Mouse (Mus musculus) cortical plate, adult 2 months (tissue): ENCODE results near the gene Eps8l2. TPM values are rescaled to one million over a fixed set of nuclear protein-coding genes. Genes with fewer than 3 reads are reported as not detected.

Source experiments
- H3K27ac ChIP-seq: fragments of 200-500 bp; 2 replicates; pipeline ENCODE4 v1.5.1; 2012; ENCODE audit warnings: low read length, control low read depth, inconsistent platforms; ENCODE audit not compliant: insufficient read depth
- H3K4me1 ChIP-seq: fragments of 200-500 bp; 2 replicates; pipeline ENCODE4 v1.6.1; 2011; ENCODE audit warnings: low read length; ENCODE audit not compliant: control insufficient read depth, insufficient read depth
- H3K4me3 ChIP-seq: fragments of 200-500 bp; 2 replicates; pipeline ENCODE4 v1.5.1; 2011; ENCODE audit warnings: mild to moderate bottlenecking, low read length, control low read depth; ENCODE audit not compliant: insufficient read depth
- CTCF ChIP-seq: fragments of 200-500 bp; IDR thresholded peaks from 2 replicates; pipeline ENCODE4 v1.5.1; 2011; ENCODE audit warnings: mild to moderate bottlenecking, control low read depth, low read length; ENCODE audit not compliant: insufficient read depth; ENCODE audit errors: extremely low read depth
- POLR2A ChIP-seq: fragments of 200-500 bp; IDR thresholded peaks from 2 replicates; pipeline ENCODE4 v1.6.1; 2011; ENCODE audit warnings: mild to moderate bottlenecking, low read length, control low read depth; ENCODE audit not compliant: insufficient read depth; ENCODE audit errors: extremely low read depth
- polyA plus RNA-seq: library from polyadenylated mRNA; depleted of rRNA; stranded (reverse); fragments of >200 nt; gene quantifications from 2 replicates; pipeline ENCODE4 v1.2.3, GENCODE M21; 2012

The Eps8l2 gene
- polyA plus RNA-seq, 1 experiment, result 6.7 TPM

DNA sequence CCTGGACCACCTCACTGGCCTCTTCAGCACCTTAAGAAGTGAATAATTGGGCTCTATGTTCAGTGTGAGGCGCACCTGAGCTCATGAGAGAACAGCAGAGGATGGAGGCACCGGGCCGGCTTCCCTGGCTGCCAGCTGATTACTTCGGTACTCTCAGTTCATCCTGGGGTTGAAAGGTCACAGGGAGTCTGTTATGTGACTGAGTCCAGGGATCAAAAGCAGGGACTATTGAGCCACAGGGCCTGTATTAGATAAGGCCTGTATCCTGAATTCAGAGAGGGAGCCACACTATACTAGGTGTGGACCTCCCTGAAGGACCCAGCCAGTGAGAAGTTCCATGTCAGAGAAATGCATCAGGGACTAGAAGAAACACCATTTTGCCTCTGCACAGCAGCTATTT is 34.1 kb upstream of the Eps8l2 start:
- TF ChIP-seq POLR2A (no peak), CTCF (no peak)
- H3K27ac ChIP-seq, result no peak overlapping the region
- H3K4me1 ChIP-seq, result no peaks in the 10 kb centered on the region
- H3K4me3 ChIP-seq, result no peak overlapping the region

DNA sequence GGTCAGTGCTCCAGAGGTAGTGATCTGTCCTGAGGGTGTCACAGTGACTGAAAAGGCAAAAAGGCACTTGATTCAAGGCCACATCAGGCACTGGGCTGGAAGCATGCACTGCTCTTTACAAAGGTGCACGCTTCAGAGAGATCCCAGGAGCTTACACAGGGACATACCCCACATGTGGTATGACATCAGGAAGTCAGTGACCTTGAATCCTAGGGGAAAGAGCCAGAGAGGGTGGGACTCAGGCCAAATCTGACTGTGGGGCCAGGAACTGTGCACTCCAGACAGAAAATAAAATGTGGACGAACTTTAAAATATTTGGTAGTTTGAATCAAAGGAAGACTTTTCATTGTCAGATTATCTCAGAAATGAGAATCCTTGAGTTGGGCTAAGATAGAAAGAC is 24.3 kb upstream of the Eps8l2 start:
- H3K4me1 ChIP-seq, result peaks cover 5% of the 10 kb centered on the region
- no peak overlapping the region for H3K27ac ChIP-seq
- H3K4me3 ChIP-seq, result no peak overlapping the region
- TF ChIP-seq POLR2A (no peak), CTCF (no peak)

DNA sequence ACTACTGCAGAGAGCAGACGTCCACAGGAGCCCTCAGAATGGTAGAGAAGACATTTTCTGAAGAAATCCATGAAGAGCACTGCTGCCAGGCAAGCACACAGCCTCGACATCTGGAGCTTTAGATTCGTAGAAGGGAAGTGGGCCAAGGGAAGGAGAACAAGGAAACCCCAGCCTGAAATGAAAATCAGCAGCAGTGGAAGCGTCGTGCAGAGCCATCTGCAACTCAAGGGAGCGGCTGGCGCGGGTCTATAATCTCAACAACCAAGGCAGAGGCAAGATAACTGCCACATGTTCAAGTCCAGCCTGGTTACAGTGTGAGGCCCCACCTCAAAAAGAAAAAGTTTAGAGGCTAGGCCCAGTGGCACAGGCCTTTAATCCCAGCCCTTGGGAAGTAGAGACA is 23.6 kb upstream of the Eps8l2 start:
- no peak for TF ChIP-seq CTCF
- TF ChIP-seq POLR2A, result no peak
- no peak overlapping the region for H3K27ac ChIP-seq
- no peak overlapping the region for H3K4me3 ChIP-seq
- peaks cover 5% of the 10 kb centered on the region for H3K4me1 ChIP-seq

DNA sequence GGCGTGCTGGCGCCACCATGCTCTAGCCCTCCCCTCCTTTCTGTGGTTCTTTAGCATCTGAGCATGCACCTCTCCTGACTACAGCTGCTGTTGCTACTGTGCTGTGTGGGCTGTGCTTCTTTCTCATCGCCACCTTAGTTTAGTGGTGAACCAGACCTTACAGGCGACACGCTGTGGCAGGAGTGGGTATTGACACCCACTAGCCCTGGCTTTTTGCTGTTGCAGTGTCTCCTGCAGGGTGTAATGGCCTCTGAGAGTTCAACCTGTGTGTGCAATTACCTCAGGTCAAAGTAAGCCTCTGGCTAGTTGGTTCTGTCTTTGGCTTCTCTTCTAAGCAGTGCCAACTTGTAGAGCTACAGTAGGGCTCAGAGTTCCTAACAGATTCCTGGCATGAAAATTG is 22.7 kb upstream of the Eps8l2 start:
- Histone ChIP-seq H3K27ac (no peak overlapping the region), H3K4me3 (no peak overlapping the region), H3K4me1 (peaks cover 2% of the 10 kb centered on the region)
- TF ChIP-seq CTCF, result peak; percentile 53
- TF ChIP-seq POLR2A, result no peak

- Histone ChIP-seq H3K4me1 (no peaks in the 10 kb centered on the region), H3K4me3 (no peak overlapping the region), H3K27ac (no peak overlapping the region)
- TF ChIP-seq CTCF, result no peak
- TF ChIP-seq POLR2A, result no peak
Observed at GRCm38 (mm10) chr7:141317619-141318132, 21.0 kb upstream of the Eps8l2 start.

DNA sequence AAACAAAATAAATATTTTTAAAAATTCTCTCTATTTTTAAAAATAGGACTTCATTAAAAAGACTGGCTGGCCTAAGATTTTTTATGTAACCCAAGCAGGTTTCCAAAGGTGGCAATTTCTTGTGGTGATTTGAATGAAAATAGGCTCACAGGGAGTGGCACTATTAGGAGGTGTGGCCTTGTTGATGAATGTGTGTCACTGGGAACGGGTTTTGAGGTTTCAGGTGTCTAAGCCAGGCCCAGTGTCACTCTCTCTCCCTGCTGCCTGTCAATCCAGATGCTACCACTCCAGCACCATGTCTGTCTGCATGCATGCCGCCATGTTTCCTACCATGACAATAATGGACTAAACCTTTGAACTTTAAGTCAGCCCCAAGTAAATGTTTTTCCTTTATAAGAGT is 19.2 kb upstream of the Eps8l2 start:
- TF ChIP-seq POLR2A, result no peak
- no peak for TF ChIP-seq CTCF
- Histone ChIP-seq H3K4me1 (peaks cover 2% of the 10 kb centered on the region; the same call in 1 of the 2 replicates), H3K27ac (no peak overlapping the region), H3K4me3 (no peak overlapping the region)

DNA sequence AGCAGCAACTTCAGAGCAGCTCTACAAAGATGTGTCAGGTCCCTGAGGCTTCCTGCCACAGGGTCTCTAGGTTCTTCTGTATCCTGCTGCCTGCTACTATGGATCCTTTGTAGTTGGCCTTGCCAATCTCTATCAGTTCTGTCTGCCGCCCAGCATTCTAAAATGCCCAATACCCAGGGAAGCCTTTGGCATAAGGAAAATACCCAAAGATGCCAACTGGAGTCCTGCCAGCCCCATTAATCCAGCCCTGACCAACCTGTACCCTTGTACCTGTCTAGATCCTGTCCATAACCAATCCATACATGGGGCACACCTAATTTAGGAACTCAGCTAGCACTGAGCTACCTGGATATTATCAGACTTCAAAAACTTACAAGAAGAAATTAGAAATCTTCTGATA is 14.0 kb upstream of the Eps8l2 start:
- H3K27ac ChIP-seq, result no peak overlapping the region
- no peak overlapping the region for H3K4me3 ChIP-seq
- TF ChIP-seq CTCF, result no peak
- no peak for TF ChIP-seq POLR2A
- peaks cover 13% of the 10 kb centered on the region for H3K4me1 ChIP-seq

- TF ChIP-seq CTCF (no peak), POLR2A (no peak)
- Histone ChIP-seq H3K4me3 (peak overlapping the region; percentile 71), H3K4me1 (peaks cover 13% of the 10 kb centered on the region), H3K27ac (peak overlapping the region; percentile 80)
Observed at GRCm38 (mm10) chr7:141326546-141327446, 11.9 kb upstream of the Eps8l2 start.

DNA sequence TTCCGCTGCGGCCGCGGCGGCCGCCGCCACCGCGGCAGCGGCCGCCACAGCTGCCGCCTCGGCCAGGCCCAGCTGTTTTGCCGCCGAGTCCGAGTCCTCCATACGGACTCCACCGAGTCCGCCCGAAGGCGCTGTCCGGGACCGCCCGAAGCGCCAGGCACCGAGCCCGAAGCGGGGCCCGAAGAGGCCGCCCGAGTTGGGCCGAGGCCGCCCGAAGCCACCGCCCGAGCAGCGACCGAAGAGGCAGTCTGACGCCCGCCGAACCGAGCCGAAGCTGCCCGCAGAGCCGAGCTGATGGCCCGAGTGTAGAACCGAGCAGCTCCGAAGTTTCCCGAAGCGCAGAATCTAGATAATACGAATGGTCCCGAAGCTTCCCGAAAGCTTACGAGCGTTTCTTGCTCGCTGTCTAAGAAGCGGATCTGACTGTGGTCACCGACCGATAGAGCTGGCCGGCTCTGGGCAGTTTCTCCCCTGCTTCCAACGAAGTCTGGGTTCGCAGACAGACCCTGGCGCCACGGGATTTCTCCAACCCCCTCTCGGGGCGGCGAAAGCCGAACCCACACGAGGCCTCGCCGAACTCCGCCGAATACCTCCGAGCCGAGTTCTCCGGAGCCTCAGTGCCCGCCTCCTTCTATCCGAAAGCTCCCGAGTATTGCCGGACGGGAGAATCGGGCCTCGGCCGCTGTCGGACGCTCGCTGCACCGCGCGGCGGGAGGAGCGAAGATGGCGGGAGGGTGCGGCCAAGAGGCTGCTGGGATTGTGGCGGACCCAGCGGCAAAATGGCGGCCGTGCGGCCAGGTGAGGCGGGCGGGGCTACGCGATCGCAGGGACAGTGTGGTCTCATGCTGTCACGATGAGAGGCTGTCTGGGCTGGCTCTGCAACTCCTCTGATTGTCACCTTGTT is 11.0 kb upstream of the Eps8l2 start, which contains the start of the genes Deaf1 and Tmem80:
Gene Deaf1 (minus strand): TSS at position 222 of the 904 bp plus-strand sequence.
Gene Tmem80 (plus strand): TSS at position 271 of the 904 bp plus-strand sequence.
- Histone ChIP-seq H3K27ac (peak within 1 kb of the TSS; percentile 94), H3K4me1 (peaks cover 13% of the 10 kb centered on the region)

More for the DNA sequence above, 11.0 kb upstream of the Eps8l2 start, which contains the start of the genes Deaf1 and Tmem80:
- TF ChIP-seq CTCF (no peak), POLR2A (peak; percentile 66)
- H3K4me3 ChIP-seq, result peak within 1 kb of the TSS; percentile 71
